Mouse (Mus musculus): ENCODE measurements around the gene Med12. TPM values are rescaled to one million over a fixed set of nuclear protein-coding genes. Genes with fewer than 3 reads are reported as not detected.

The Med12 gene
- polyA plus RNA-seq, 1 experiment from 2014 or later = 26.6 TPM

DNA sequence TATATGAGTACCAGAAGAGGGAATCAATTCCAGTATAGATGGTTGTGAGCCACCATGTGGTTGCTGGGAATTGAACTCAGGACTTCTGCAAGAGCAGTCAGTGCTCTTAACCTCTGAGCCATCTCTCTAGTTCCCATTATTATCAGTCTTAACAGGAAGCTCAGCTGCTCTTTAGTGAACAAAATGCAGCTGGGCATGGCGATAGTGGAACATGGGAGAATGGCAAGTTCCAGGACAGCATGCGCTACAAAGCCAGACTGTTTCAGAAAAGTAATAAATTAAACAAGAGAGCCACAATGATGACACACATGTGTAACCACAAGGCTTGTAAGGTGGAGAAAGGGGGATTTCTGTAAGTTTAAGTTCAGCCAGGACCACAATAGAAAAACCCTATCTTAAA is 71.6 kb downstream of the Med12 start:
- WGBS = 95% methylated on average over 2 of the region's 2 CpGs

GRCm38 (mm10) chrX:101346475-101346874 is 72.6 kb downstream of the Med12 start:
- Histone ChIP-seq H3K27me3 (peaks cover 9% of the 10 kb centered on the region), H3K36me3 (no peaks in the 10 kb centered on the region), H3K9ac (no peak overlapping the region), H3K4me3 (no peak overlapping the region), H3K27ac (replicated peaks) (no peak overlapping the region), H3K4me1 (replicated peaks) (no peaks in the 10 kb centered on the region), H3K9me3 (no peaks in the 10 kb centered on the region), H3K4me2 (no peak overlapping the region)
- ATAC-seq (ENCODE audit: low read depth) = no peak
- 66% methylated on average over 4 of the region's 4 CpGs for WGBS

More for the DNA sequence above, 71.6 kb downstream of the Med12 start:
- no peak overlapping the region for H3K4me3 ChIP-seq
- H3K9me3 ChIP-seq = no peaks in the 10 kb centered on the region
- no peak overlapping the region for H3K4me2 ChIP-seq
- H3K36me3 ChIP-seq = no peaks in the 10 kb centered on the region
- H3K27me3 ChIP-seq = peaks cover 9% of the 10 kb centered on the region
- H3K27ac ChIP-seq (replicated peaks) = no peak overlapping the region
- ATAC-seq (ENCODE audit: low read depth) = no peak
- no peaks in the 10 kb centered on the region for H3K4me1 ChIP-seq (replicated peaks)
- no peak overlapping the region for H3K9ac ChIP-seq

Other genes starting within 250 kb of the Med12 start
- 0.11 TPM in 1 of 2 replicates, not detected in the other for gene Tex11, start 214.4 kb upstream of the Med12 start, polyA plus RNA-seq (2015; fragmentation: Nextera tagmentation; extraction: Ambion mirVana)
- gene Slc7a3, start 188.0 kb upstream of the Med12 start, polyA plus RNA-seq (2015; fragmentation: Nextera tagmentation; extraction: Ambion mirVana) = 0.98 and 1.1 TPM in 2 replicates
- gene Snx12, start 51.5 kb upstream of the Med12 start, polyA plus RNA-seq (2015; fragmentation: Nextera tagmentation; extraction: Ambion mirVana) = 50.3 and 61.3 TPM in 2 replicates
- 1.0 and 1.1 TPM in 2 replicates for gene Foxo4, start 19.5 kb upstream of the Med12 start, polyA plus RNA-seq (2015; fragmentation: Nextera tagmentation; extraction: Ambion mirVana)
- gene Gm614, start 10.0 kb upstream of the Med12 start, polyA plus RNA-seq (2015; fragmentation: Nextera tagmentation; extraction: Ambion mirVana) = not detected in 2 replicates
- 6.8 and 7.1 TPM in 2 replicates for gene Il2rg, start 5.8 kb upstream of the Med12 start, polyA plus RNA-seq (2015; fragmentation: Nextera tagmentation; extraction: Ambion mirVana)
- not detected in 2 replicates for gene Gm20489, start 5.0 kb upstream of the Med12 start, polyA plus RNA-seq (2015; fragmentation: Nextera tagmentation; extraction: Ambion mirVana)
- gene Nlgn3, start 25.1 kb downstream of the Med12 start, polyA plus RNA-seq (2015; fragmentation: Nextera tagmentation; extraction: Ambion mirVana) = 59.3 and 63.7 TPM in 2 replicates
- 0.92 and 0.98 TPM in 2 replicates for gene Gjb1, start 102.3 kb downstream of the Med12 start, polyA plus RNA-seq (2015; fragmentation: Nextera tagmentation; extraction: Ambion mirVana)
- 49.7 and 51.7 TPM in 2 replicates for gene Zmym3, start 146.8 kb downstream of the Med12 start, polyA plus RNA-seq (2015; fragmentation: Nextera tagmentation; extraction: Ambion mirVana)
- gene Nono, start 155.3 kb downstream of the Med12 start, polyA plus RNA-seq (2015; fragmentation: Nextera tagmentation; extraction: Ambion mirVana) = 372 and 398 TPM in 2 replicates
- 3.5 and 4.7 TPM in 2 replicates for gene Itgb1bp2, start 175.1 kb downstream of the Med12 start, polyA plus RNA-seq (2015; fragmentation: Nextera tagmentation; extraction: Ambion mirVana)